Mouse (Mus musculus): ENCODE measurements at regions not wholly inside any gene's neighbourhood (a gene's known extent, or its start where the extent isn't known, plus 50 kb on each side); places are given as distances from the start of the nearest gene placed in this dataset.
"Not testable (repeated sequence)": the region's sequence is repeated elsewhere in the genome, so short reads cannot be mapped to it uniquely, and the experiment has no call there.

- not testable (repeated sequence) for H3K27me3 ChIP-seq (replicated peaks); H3K4me1 ChIP-seq (replicated peaks); H3K4me2 ChIP-seq; H3K27ac ChIP-seq (ENCODE audit: poor library complexity, severe bottlenecking); ATAC-seq (ENCODE audit: insufficient number of reproducible peaks, low FRiP score); H3K9me3 ChIP-seq (replicated peaks); H3K4me3 ChIP-seq; H3K9ac ChIP-seq; H3K36me3 ChIP-seq
- WGBS: 24% methylated on average over 11 of the region's 13 CpGs
Observed at GRCm38 (mm10) chr14:71043879-71044770, 444.5 kb upstream of the Fam160b2 start.

GRCm38 (mm10) chr14:71036620-71037019, 437.0 kb upstream of the Fam160b2 start:
- 55% methylated on average over 7 of the region's 7 CpGs for WGBS
- Histone ChIP-seq H3K4me1 (replicated peaks) (0 out of 2 replicates have a peak, but pooled peaks cover 4% of the 10 kb centered on the region), H3K36me3 (no peaks in the 10 kb centered on the region), H3K27ac (ENCODE audit: poor library complexity, severe bottlenecking) (no peak overlapping the region), H3K4me2 (no peak overlapping the region), H3K9ac (no peak overlapping the region), H3K4me3 (no peak overlapping the region), H3K9me3 (replicated peaks) (no peaks in the 10 kb centered on the region), H3K27me3 (replicated peaks) (0 out of 2 replicates have a peak, but pooled peaks cover 3% of the 10 kb centered on the region)
- ATAC-seq (ENCODE audit: insufficient number of reproducible peaks, low FRiP score): no peak

GRCm38 (mm10) chr14:71033586-71033985, 434.0 kb upstream of the Fam160b2 start:
- Histone ChIP-seq H3K27ac (ENCODE audit: poor library complexity, severe bottlenecking) (no peak overlapping the region), H3K9ac (no peak overlapping the region), H3K36me3 (no peaks in the 10 kb centered on the region), H3K27me3 (replicated peaks) (0 out of 2 replicates have a peak, but pooled peaks cover 3% of the 10 kb centered on the region), H3K4me1 (replicated peaks) (0 out of 2 replicates have a peak, but pooled peaks cover 4% of the 10 kb centered on the region), H3K4me2 (no peak overlapping the region), H3K9me3 (replicated peaks) (no peaks in the 10 kb centered on the region), H3K4me3 (no peak overlapping the region)
- WGBS: 69% methylated on average over 2 of the region's 2 CpGs
- ATAC-seq (ENCODE audit: insufficient number of reproducible peaks, low FRiP score): no peak

GRCm38 (mm10) chr14:71030164-71030880, 430.7 kb upstream of the Fam160b2 start:
- WGBS: 73% methylated on average over 9 of the region's 9 CpGs
- no peak for ATAC-seq (ENCODE audit: insufficient number of reproducible peaks, low FRiP score)

More at GRCm38 (mm10) chr14:71030164-71030880, 430.7 kb upstream of the Fam160b2 start:
- no peaks in the 10 kb centered on the region for H3K9me3 ChIP-seq (replicated peaks)
- H3K4me1 ChIP-seq (replicated peaks): no peaks in the 10 kb centered on the region
- H3K27me3 ChIP-seq (replicated peaks): no peaks in the 10 kb centered on the region
- H3K9ac ChIP-seq: no peak overlapping the region
- no peaks in the 10 kb centered on the region for H3K36me3 ChIP-seq
- no peak overlapping the region for H3K4me3 ChIP-seq
- no peak overlapping the region for H3K27ac ChIP-seq (ENCODE audit: poor library complexity, severe bottlenecking)
- no peak overlapping the region for H3K4me2 ChIP-seq

All from heart, embryonic 12.5 days (tissue).